Mouse (Mus musculus) testis, adult 2 months (tissue): ENCODE data around the gene Lyl1.

Source experiments
- CTCF ChIP-seq: fragments of 200-500 bp; IDR thresholded peaks from 2 replicates; pipeline ENCODE4 v1.5.1; 2012; ENCODE audit warnings: low read depth, mild to moderate bottlenecking, inconsistent platforms, low read length, moderate library complexity; ENCODE audit not compliant: control insufficient read depth, insufficient read depth, insufficient replicate concordance
- POLR2A ChIP-seq: fragments of 200-500 bp; IDR thresholded peaks from 2 replicates; pipeline ENCODE4 v1.6.1; 2012; ENCODE audit warnings: low read depth, mild to moderate bottlenecking, inconsistent platforms, low read length, moderate library complexity; ENCODE audit not compliant: control insufficient read depth

DNA sequence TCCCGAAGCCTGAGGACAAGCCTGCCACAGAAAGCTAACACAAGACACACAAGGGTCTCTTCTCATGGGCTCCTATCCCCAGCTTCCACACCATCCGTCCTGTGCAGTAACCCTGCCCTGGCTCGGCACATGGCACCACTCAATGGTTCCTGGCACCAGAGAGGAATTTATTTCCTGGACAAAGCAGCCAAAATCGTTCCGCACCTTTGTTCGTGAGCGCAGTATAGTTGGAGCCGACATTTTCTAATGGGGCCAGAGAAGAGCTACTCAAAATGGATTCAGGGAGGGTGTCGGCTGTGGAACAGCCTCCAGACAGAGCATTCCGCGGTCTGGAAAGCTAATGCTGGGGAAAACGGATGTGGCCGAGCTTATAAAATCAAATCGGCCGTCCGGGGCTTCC, 48.3 kb downstream of the Lyl1 start:
- TF ChIP-seq CTCF (no peak), POLR2A (no peak)
